Mouse (Mus musculus) lung, adult 18-20 months (tissue): ENCODE measurements around the gene Chd9.

Experiments
- DNase-seq, 2 experiments: peaks; one replicate each; pipeline ENCODE4 v3.0.0; 2022; ENCODE audit warnings: mixed read lengths in 2 of 2

The Chd9 gene

DNA sequence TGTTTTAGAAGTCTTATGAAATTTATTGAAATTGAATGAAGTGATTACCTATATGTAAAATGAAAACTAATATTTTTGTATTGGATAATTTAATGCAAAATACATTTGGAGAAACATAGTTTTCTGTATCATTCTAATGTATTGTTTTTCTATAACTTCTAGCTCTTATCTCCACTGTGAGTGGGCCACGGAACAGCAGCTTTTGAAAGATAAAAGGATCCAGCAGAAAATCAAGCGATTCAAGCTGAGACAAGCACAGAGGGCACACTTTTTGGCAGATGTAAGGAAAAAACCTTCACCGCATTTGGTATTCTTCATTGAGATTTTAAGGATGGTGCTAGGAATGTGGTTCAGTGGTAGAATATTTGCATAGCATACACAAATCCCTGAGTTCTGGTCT lies 150.6 kb downstream of the Chd9 start:
- DNase-seq, result no peak

GRCm38 (mm10) chr8:90979295-90979694 lies 151.1 kb downstream of the Chd9 start:
- no peak for DNase-seq

DNA sequence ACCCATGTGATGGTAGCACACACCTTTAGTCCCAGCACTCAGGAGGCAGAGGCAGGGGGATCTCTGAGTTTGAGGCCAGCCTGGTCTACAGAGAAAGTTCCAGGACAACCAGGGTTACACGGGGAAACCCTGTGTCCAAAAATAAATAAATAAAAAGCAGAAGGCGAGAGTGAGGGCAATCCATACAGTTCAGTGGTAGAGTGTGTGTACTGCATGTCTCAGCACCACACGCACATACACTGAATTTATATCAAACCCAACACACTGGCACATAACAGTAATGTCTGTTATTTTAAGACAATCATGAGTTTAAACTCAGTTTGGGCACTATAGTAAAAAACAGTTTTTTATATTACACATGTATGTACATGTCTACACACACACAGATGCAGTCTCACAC lies 153.9 kb downstream of the Chd9 start:
- DNase-seq, result no peak

DNA sequence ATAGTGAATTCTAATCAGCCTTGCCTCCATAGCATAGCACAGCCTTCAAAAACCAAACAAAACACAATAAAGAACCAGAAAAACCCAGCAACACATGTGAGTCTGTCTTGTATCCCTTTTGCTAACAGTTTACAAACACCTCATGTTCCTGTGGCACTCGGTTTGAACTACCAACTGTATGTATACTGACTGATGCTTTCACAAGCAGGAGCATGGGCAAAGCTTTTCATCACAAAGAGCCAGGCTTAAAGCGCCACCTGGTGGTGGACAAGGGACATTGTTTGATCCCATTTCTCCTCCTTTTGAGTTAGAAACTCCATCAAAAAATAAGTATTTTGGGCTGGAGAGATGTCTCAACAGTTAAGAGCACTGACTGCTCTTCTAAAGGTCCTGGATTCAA lies 191.6 kb downstream of the Chd9 start:
- peak; percentile 51 to 63 for DNase-seq

- no peak for DNase-seq
These were observed 206.3 kb downstream of the Chd9 start for GRCm38 (mm10) chr8:91034417-91034816.

- DNase-seq, result no peak
These were observed 208.8 kb downstream of the Chd9 start for GRCm38 (mm10) chr8:91036905-91037304.

- DNase-seq, result peak in 1 of 2 experiments; percentile 34
These were observed 210.5 kb downstream of the Chd9 start for GRCm38 (mm10) chr8:91038637-91039036.

DNA sequence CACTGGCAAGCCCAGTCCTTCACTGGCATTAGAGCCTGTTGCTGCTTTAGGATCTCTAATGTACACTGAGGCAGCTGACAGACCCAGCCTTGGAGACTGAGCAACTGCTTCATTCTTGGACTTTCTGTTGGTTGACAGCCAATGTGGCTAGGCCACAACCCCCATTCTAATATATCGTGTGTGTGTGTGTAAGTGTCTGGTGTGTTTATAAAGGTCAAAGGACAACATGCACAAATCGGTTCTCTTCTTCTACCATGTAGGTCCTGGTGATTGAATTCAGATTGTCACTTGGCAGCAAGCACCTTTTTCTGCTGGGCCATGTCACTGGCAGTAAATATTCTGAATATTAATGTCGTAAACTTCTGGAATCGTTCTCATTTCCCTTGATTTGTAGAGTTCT lies 218.2 kb downstream of the Chd9 start:
- no peak for DNase-seq

DNA sequence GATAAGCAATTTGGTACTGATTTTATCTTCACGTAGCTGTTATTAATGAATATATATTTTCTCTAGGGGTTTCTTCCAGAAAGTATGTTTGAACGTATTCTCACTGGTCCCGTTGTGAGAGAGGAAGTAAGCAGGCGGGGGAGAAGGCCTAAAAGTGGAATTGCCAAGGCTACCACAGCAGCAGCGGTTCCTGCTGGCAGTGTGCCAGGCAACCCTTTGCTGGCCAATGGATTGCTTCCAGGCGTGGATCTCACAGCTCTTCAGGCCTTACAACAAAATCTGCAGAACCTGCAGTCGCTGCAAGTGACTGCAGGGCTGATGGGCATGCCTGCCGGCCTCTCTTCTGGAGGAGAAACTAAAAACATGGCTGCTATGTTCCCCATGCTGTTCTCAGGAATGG lies 222.9 kb downstream of the Chd9 start:
- DNase-seq, result peak; percentile 44 to 50

- no peak for DNase-seq
These were observed 226.3 kb downstream of the Chd9 start for GRCm38 (mm10) chr8:91054418-91054817.

GRCm38 (mm10) chr8:91056848-91057247 lies 228.7 kb downstream of the Chd9 start:
- no peak for DNase-seq

DNA sequence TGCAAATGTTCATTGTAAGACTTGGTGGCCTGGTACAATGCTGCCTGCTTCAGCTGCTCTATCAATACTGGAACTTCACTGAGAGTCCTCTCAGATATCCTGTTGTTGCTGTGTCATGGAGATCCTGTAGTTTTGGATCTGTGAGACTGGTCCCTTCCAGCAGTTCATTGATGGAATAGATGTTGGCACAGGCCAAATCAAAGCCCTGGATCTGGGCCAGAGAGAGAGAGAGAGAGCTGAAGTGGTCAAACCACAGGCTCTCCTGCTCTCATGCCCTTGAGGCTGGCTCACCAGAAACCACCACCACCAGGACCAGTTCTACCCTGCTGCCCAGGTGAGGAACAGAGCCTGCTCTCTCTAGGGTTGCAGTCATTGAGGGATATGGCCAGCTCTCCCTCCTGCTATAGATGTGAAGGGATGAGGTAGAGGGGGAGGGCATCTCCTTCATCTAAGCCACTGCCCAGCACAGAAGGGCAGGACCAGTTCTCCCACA lies 231.0 kb downstream of the Chd9 start:
- no peak for DNase-seq

DNA sequence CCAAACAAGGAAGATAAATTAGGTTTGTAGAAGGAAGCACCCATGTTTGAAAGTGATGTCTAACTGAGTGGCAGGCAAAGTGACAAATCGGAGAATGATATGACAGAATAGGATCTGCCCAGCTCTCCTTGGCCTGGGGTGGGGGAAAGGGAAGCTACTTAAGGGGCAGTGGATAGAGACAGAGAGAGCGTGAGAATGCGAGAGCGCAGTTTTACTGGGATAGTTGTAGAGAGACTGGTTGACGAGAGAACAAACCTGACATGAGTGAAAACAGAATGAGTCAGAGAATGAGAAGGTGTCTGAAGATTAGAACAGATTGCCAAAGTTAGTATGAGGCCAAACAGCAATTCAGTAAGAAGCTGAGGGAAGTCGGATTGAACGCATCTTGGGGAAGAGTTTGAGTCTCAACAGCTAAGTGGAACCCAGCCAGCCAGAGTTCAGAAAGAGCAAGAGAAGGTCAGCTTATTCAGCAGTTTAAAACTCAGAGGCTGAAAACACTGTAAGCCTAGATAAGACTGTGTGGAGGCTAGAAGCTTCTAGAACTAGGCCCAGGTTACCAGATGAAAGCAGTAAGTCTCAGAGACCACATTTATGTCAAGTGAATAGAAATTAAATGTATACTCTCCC lies 231.8 kb downstream of the Chd9 start:
- peak in 1 of 2 experiments; percentile 34 for DNase-seq

GRCm38 (mm10) chr8:91060555-91061471 lies 232.7 kb downstream of the Chd9 start:
- no peak for DNase-seq

GRCm38 (mm10) chr8:91065179-91065578 lies 237.0 kb downstream of the Chd9 start:
- no peak for DNase-seq

DNA sequence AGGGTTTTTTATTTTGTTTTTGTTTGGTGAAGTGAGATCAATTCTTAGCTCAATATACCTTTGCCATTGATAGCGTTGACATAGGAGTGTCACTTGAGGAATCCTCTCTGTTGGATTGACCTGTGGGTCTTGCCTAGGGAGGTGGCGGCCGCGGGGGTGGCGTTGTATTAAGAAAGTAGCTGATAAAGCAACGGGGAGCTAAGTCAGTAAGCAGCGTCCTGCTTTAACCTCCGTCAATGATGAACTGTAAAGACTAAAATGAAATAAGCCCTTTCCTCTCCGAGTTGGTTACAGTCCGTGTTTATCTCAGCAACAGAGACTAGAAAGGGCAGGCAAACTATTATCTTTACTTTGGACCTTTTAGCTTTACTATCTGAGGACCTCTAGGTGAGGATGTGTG lies 241.3 kb downstream of the Chd9 start:
- DNase-seq, result no peak

GRCm38 (mm10) chr8:91069834-91070233 lies 241.7 kb downstream of the Chd9 start, which contains the start of gene Rbl2:
TSS of gene Rbl2 (plus strand) at chr8:91070057.
- peak; percentile 97 for DNase-seq

GRCm38 (mm10) chr8:91070275-91070859 lies 242.2 kb downstream of the Chd9 start:
- peak; percentile 88 to 91 for DNase-seq

- no peak for DNase-seq
These were observed 249.1 kb downstream of the Chd9 start for GRCm38 (mm10) chr8:91077077-91077867.

DNA sequence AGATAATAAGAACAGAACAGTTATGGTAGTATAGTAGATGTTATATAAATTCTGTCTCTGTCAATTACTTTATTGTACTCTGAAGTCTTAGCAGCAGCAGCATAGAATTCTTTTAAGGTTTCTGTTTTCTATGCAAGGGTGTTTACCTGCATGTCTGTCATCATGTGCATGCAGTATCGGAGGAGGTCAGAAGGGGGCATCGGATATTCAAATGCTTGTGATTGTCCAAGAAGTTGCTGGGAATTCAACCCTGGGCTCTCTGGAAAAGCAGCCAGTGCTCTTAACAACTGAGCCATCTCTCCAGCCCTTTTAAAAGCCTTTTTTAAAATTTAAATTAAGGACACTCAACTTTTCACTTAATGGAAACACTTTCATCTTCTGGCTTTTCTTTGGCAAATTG lies 251.5 kb downstream of the Chd9 start:
- no peak for DNase-seq

GRCm38 (mm10) chr8:91081911-91082310 lies 253.8 kb downstream of the Chd9 start:
- DNase-seq, result peak in 1 of 2 experiments; percentile 33

- DNase-seq, result no peak
These were observed 254.3 kb downstream of the Chd9 start for GRCm38 (mm10) chr8:91082428-91082827.

DNA sequence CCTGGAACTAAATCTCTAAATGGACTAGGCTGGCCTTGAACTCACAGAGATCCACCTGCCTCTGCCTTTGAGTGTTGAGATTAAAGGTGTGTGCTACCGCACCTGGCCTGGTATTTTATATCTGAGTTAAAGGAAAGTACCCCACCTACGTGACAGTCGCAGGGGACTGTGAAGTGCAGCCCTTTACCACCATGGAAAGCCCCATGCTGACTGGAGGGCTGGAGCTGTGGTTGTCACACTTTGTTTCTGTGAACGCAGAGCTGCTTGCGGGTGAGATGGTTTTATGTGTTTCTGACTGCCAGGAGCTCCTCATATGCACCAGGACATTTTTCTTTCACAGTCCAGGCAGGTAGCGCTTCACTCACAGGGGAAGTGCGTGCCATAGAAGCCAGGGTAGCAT lies 260.3 kb downstream of the Chd9 start:
- no peak for DNase-seq
